Mouse (Mus musculus): ENCODE data around the gene Slc7a7. TPM values are rescaled to one million over a fixed set of nuclear protein-coding genes. Genes with fewer than 3 reads are reported as not detected.

Gene Slc7a7
- polyA plus RNA-seq, 1 experiment from 2014 or later = 2.6 TPM

DNA sequence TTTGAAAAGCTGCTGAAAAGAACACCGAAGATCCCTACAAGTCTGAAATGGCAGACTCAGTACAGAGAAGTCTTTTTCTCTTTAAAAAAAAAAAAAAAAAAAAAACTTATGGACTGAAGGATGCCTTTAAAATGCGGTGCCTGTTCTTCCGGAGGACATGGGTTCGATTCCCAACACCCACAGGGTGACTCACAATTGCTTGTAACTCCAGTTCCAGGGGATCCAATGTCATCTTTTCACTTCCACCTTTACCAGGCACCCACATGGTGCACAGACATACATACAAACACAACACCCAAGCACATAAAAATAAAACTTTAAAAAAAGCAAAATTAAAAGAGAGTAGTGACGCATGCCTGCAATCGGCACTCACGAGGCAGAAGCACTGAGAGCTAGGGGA lies 10.1 kb upstream of the Slc7a7 start:
- Histone ChIP-seq H3K27me3 (ENCODE audit: control insufficient read depth, insufficient read depth, low read length) (0 out of 2 replicates have a peak, but pooled peaks cover 3% of the 10 kb centered on the region), H3K9ac (replicated peaks; ENCODE audit: low read depth, low read length) (no peak overlapping the region), H3K4me3 (ENCODE audit: low read depth, low read length) (peak overlapping the region; percentile 95), H3K4me1 (ENCODE audit: control insufficient read depth, insufficient read depth, low read length) (peaks cover 13% of the 10 kb centered on the region; the same call in 1 of the 2 replicates), H3K36me3 (ENCODE audit: control insufficient read depth, insufficient read depth, low read length) (peaks cover 5% of the 10 kb centered on the region; the same call in 1 of the 2 replicates), H3K27ac (ENCODE audit: low read depth, low read length) (no peak overlapping the region), H3K9me3 (ENCODE audit: control insufficient read depth, low read length) (no peaks in the 10 kb centered on the region), H3K4me2 (ENCODE audit: low read depth, low read length) (peak overlapping the region; percentile 63; the same call in 1 of the 2 replicates)
- 92% methylated on average over 7 of the region's 7 CpGs for WGBS
- ATAC-seq (ENCODE audit: low read depth) = no peak

DNA sequence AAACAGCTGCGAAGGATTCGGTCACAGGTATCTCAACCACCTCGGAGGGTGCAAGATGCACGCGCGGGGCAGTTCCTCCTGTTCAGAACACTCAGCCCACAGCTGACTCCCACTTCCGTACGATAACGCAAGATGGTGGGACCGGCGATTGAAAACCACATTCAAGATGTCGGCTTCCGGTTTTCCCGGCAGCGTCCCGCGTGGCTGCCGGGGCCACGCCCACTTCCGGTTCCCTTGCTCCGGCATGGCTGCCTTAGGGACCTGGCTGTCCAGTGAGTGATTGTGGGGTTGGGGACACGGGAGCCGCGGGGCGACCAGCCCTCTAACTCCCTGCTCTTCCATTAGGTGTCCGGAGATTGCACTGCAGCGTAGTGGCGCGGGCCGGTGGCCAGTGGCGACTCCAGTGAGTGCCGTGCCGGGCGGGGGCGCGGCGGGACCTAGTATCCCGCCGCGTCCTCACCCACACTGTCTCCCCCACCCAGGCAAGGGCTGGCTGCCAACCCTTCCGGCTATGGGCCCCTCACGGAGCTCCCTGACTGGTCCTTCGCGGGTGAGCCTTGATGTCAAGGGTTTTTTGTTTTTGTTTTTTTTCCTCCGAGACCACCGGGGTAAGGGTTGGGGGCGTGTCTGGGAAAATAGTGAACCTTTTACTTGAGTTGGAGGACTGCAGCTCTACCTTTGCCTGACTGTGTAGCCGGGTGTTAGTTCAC lies 9.3 kb upstream of the Slc7a7 start, which contains the start of gene Mrpl52:
Gene Mrpl52 (plus strand): TSS at position 221 of the 710 bp plus-strand sequence.
- peak; percentile 84 for ATAC-seq (ENCODE audit: low read depth)
- Histone ChIP-seq H3K4me2 (ENCODE audit: low read depth, low read length) (peak within 1 kb of the TSS; percentile 63), H3K4me3 (ENCODE audit: low read depth, low read length) (peak within 1 kb of the TSS; percentile 95), H3K4me1 (ENCODE audit: control insufficient read depth, insufficient read depth, low read length) (peaks cover 13% of the 10 kb centered on the region; the same call in 1 of the 2 replicates), H3K9ac (replicated peaks; ENCODE audit: low read depth, low read length) (peak within 1 kb of the TSS; percentile 82), H3K27ac (ENCODE audit: low read depth, low read length) (peak within 1 kb of the TSS; percentile 89), H3K27me3 (ENCODE audit: control insufficient read depth, insufficient read depth, low read length) (no peaks in the 10 kb centered on the region), H3K36me3 (ENCODE audit: control insufficient read depth, insufficient read depth, low read length) (peaks cover 5% of the 10 kb centered on the region; the same call in 1 of the 2 replicates), H3K9me3 (ENCODE audit: control insufficient read depth, low read length) (no peaks in the 10 kb centered on the region)
- under 1% methylated on average over 48 of the region's 48 CpGs for WGBS

GRCm38 (mm10) chr14:54426003-54426688 lies 8.6 kb upstream of the Slc7a7 start:
- ATAC-seq (ENCODE audit: low read depth) = 0 out of 2 replicates have a peak, but pooled peaks have one; percentile 13
- H3K4me3 ChIP-seq (ENCODE audit: low read depth, low read length) = peak overlapping the region; percentile 95
- peak overlapping the region; percentile 63 for H3K4me2 ChIP-seq (ENCODE audit: low read depth, low read length)
- no peaks in the 10 kb centered on the region for H3K27me3 ChIP-seq (ENCODE audit: control insufficient read depth, insufficient read depth, low read length)
- H3K4me1 ChIP-seq (ENCODE audit: control insufficient read depth, insufficient read depth, low read length) = peaks cover 13% of the 10 kb centered on the region; the same call in 1 of the 2 replicates
- 34% methylated on average over 14 of the region's 14 CpGs for WGBS
- H3K36me3 ChIP-seq (ENCODE audit: control insufficient read depth, insufficient read depth, low read length) = peaks cover 5% of the 10 kb centered on the region; the same call in 1 of the 2 replicates
- H3K27ac ChIP-seq (ENCODE audit: low read depth, low read length) = peak overlapping the region; percentile 89
- H3K9ac ChIP-seq (replicated peaks; ENCODE audit: low read depth, low read length) = peak overlapping the region; percentile 82
- no peaks in the 10 kb centered on the region for H3K9me3 ChIP-seq (ENCODE audit: control insufficient read depth, low read length)

DNA sequence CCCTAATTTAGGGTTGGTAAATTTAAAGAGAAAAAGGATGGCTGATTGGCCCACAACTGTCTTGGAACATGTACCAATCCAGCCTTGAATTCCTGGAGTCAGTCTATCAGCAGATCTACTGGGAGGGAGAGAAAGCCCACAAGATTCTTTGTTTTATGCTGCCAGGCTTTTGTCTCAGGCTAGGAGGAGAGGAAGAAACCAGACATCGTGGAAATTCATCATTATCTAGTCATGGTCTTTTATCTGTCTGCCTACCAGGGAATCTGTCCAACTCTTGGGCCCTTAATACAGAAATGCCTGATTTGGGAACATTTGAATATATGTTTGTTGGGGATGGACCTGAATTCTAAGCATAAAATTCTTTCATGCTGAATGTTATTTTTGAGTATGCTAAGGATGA lies 8.0 kb upstream of the Slc7a7 start:
- H3K36me3 ChIP-seq (ENCODE audit: control insufficient read depth, insufficient read depth, low read length) = peaks cover 5% of the 10 kb centered on the region; the same call in 1 of the 2 replicates
- no peak overlapping the region for H3K27ac ChIP-seq (ENCODE audit: low read depth, low read length)
- no peak overlapping the region for H3K9ac ChIP-seq (replicated peaks; ENCODE audit: low read depth, low read length)
- no peaks in the 10 kb centered on the region for H3K27me3 ChIP-seq (ENCODE audit: control insufficient read depth, insufficient read depth, low read length)
- no peaks in the 10 kb centered on the region for H3K9me3 ChIP-seq (ENCODE audit: control insufficient read depth, low read length)
- H3K4me2 ChIP-seq (ENCODE audit: low read depth, low read length) = peak overlapping the region; percentile 63
- peaks cover 13% of the 10 kb centered on the region; the same call in 1 of the 2 replicates for H3K4me1 ChIP-seq (ENCODE audit: control insufficient read depth, insufficient read depth, low read length)
- no peak overlapping the region for H3K4me3 ChIP-seq (ENCODE audit: low read depth, low read length)
- no peak for ATAC-seq (ENCODE audit: low read depth)
- 95% methylated on average over 1 of the region's 1 CpGs for whole genome bisulfite sequencing

DNA sequence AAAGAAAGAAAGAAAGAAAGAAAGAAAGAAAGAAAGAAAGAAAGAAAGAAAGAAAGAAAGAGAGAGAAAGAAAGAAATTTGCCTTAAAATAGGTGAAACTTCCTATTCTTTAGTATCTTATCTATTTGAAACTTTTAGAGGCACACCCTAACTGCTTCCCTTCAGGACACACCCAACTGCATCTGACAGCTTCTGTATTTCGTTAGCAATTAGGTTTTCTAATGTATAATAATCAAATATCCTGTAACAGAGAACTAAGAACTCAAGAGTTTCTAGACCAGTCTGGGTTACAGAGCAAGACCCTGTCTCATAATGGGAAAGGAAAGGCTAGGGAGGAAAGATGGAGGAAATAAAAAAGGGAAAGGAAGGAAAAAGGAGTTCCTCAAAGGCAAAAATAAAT lies 7.1 kb upstream of the Slc7a7 start:
- Histone ChIP-seq H3K36me3 (ENCODE audit: control insufficient read depth, insufficient read depth, low read length) (peaks cover 5% of the 10 kb centered on the region; the same call in 1 of the 2 replicates), H3K9ac (replicated peaks; ENCODE audit: low read depth, low read length) (no peak overlapping the region), H3K27ac (ENCODE audit: low read depth, low read length) (no peak overlapping the region), H3K4me3 (ENCODE audit: low read depth, low read length) (no peak overlapping the region), H3K27me3 (ENCODE audit: control insufficient read depth, insufficient read depth, low read length) (no peaks in the 10 kb centered on the region), H3K4me2 (ENCODE audit: low read depth, low read length) (no peak overlapping the region), H3K4me1 (ENCODE audit: control insufficient read depth, insufficient read depth, low read length) (peaks cover 6% of the 10 kb centered on the region; the same call in 1 of the 2 replicates), H3K9me3 (ENCODE audit: control insufficient read depth, low read length) (no peaks in the 10 kb centered on the region)
- WGBS = 91% methylated on average over 1 of the region's 1 CpGs
- no peak for ATAC-seq (ENCODE audit: low read depth)

GRCm38 (mm10) chr14:54423406-54423805 lies 5.8 kb upstream of the Slc7a7 start:
- Histone ChIP-seq H3K4me2 (ENCODE audit: low read depth, low read length) (no peak overlapping the region), H3K36me3 (ENCODE audit: control insufficient read depth, insufficient read depth, low read length) (no peaks in the 10 kb centered on the region), H3K4me3 (ENCODE audit: low read depth, low read length) (no peak overlapping the region), H3K27ac (ENCODE audit: low read depth, low read length) (no peak overlapping the region), H3K27me3 (ENCODE audit: control insufficient read depth, insufficient read depth, low read length) (no peaks in the 10 kb centered on the region), H3K9ac (replicated peaks; ENCODE audit: low read depth, low read length) (no peak overlapping the region), H3K4me1 (ENCODE audit: control insufficient read depth, insufficient read depth, low read length) (peaks cover 5% of the 10 kb centered on the region; the same call in 1 of the 2 replicates), H3K9me3 (ENCODE audit: control insufficient read depth, low read length) (no peaks in the 10 kb centered on the region)
- no peak for ATAC-seq (ENCODE audit: low read depth)
- 60% methylated on average over 5 of the region's 5 CpGs for whole genome bisulfite sequencing

- no peak for ATAC-seq (ENCODE audit: low read depth)
- no peak overlapping the region for H3K9ac ChIP-seq (replicated peaks; ENCODE audit: low read depth, low read length)
- H3K4me2 ChIP-seq (ENCODE audit: low read depth, low read length) = no peak overlapping the region
- H3K27ac ChIP-seq (ENCODE audit: low read depth, low read length) = no peak overlapping the region
- H3K4me3 ChIP-seq (ENCODE audit: low read depth, low read length) = no peak overlapping the region
- no peaks in the 10 kb centered on the region for H3K4me1 ChIP-seq (ENCODE audit: control insufficient read depth, insufficient read depth, low read length)
- no peaks in the 10 kb centered on the region for H3K27me3 ChIP-seq (ENCODE audit: control insufficient read depth, insufficient read depth, low read length)
- H3K9me3 ChIP-seq (ENCODE audit: control insufficient read depth, low read length) = no peaks in the 10 kb centered on the region
- 84% methylated on average over 2 of the region's 2 CpGs for WGBS
- H3K36me3 ChIP-seq (ENCODE audit: control insufficient read depth, insufficient read depth, low read length) = no peaks in the 10 kb centered on the region
Observed at GRCm38 (mm10) chr14:54421014-54421413, 3.4 kb upstream of the Slc7a7 start.

DNA sequence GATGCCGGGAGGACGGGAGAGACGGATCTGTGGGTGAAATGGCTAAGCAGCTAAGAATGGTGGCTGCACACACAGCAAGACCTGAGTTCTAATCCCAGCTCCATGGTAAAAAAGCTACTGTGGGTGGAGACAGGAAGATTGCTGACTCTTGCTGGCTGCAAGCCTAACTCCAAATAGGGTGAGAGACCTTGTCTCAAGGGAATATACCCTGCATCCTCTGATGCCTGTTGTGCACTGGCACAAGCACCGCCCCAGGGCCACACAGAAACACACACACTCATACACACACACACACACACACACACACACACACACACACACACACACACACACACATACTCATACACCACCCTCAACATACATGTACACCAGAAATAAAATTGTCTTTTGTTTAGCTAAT lies 750 bp downstream of the Slc7a7 start:
- H3K4me2 ChIP-seq (ENCODE audit: low read depth, low read length) = no peak overlapping the region
- H3K4me3 ChIP-seq (ENCODE audit: low read depth, low read length) = no peak overlapping the region
- no peaks in the 10 kb centered on the region for H3K27me3 ChIP-seq (ENCODE audit: control insufficient read depth, insufficient read depth, low read length)
- H3K27ac ChIP-seq (ENCODE audit: low read depth, low read length) = no peak overlapping the region
- no peak overlapping the region for H3K9ac ChIP-seq (replicated peaks; ENCODE audit: low read depth, low read length)
- H3K4me1 ChIP-seq (ENCODE audit: control insufficient read depth, insufficient read depth, low read length) = no peaks in the 10 kb centered on the region
- H3K9me3 ChIP-seq (ENCODE audit: control insufficient read depth, low read length) = no peaks in the 10 kb centered on the region
- ATAC-seq (ENCODE audit: low read depth) = no peak
- 73% methylated on average over 4 of the region's 4 CpGs for WGBS
- H3K36me3 ChIP-seq (ENCODE audit: control insufficient read depth, insufficient read depth, low read length) = no peaks in the 10 kb centered on the region

Measured in neural tube, embryonic 14.5 days (tissue).